Mouse (Mus musculus): ENCODE results near the gene Hoxb5.

The Hoxb5 gene

DNA sequence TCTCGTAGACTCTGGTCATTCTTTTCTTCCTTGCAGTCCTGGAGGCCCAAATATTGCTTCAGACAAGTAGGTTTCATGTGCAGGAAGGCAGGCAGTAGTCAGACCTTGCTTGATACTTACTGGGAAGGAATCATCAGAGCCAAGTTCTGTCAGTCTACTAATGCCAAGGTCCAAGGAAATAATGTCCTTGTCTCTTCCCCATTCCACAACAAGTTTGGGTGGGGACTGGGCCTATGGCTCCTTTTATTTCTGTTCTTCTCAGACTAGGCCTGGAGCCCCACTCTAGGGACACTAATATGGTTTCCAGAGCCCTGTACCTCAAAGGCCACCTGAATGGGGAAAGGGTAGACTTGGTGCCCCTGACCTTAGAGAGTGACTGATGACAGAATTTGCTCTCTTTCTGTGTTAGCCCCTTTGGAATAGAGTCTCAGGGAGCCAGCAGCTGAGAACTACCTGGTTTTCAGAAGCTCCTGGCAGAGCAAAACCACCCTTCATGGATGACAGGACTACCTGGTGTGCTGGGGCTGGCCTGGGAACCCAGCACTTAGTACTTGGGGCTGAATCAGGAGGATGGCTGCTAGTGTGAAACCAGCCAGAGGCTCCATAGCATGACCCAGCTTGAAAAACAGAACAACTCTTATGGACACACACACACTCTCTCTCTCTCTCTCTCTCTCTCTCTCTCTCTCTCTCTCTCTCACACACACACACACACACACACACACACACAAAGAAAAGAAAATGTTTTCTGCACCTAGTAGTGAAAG is 14.5 kb upstream of the Hoxb5 start:
- no peak for DNase-seq

DNA sequence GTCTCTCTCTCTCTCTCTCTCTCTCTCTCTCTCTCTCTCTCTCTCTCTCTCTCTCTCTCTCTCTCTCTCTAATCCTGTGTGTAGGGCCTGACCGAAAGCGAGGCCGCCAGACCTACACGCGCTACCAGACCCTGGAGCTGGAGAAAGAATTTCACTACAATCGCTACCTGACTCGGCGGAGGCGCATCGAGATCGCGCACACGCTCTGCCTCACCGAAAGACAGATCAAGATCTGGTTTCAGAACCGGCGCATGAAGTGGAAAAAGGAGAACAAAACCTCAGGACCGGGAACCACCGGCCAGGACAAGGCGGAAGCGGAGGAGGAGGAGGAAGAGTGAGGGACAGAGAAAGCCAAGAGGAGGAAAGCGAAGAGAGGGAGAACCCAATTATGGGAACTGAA is 13.8 kb upstream of the Hoxb5 start:
- no peak for DNase-seq

DNA sequence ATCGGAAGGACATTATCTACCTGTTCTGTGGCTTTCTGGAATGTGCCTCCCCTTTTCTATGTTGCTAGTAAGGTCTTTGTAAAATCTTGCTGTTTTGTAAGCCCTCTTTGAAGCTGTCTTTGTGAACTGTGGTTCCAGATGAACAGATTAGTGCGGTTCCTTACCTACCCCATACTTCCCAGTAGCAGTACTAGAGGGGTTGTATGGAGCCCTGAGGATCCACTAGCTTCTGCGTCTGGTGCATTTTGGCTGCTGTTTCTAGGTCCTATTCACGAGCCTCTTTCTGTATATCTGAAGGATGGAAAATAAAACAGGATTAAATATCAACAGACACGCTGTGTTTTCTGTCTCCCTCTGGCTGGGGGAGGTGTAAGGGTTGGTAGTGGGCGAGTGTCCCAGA is 13.3 kb upstream of the Hoxb5 start:
- no peak for DNase-seq

DNA sequence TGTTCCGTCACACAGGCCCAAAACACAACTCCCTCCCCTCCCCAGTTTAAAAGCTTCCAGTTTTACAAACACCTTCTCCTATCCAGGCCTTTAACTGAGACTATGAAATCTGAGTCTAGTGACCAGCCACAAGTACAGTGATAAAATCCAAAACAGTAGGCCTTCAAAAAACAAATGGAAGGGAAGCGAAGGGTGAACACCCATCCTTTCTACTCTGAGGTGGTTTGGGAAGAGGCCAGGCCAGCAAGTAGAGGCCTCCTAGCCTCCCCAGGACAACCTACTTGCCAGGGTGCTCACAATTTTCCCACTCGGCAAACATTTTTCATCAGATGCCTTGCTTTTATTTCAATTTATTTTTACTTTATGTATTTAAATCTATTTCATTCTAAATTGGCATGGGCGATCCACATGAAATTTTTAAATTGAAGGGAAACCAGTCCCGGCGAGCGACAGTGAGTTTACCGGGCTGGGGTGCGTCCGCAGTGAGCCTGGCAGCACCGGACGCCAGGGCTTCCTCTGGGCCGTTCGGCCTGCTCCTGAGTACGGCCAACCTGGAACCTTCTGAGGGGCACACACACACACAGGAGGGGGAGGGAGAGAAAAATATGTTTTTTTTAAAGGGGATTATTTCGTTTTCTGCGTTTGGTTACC is 12.3 kb upstream of the Hoxb5 start:
- no peak for DNase-seq

DNA sequence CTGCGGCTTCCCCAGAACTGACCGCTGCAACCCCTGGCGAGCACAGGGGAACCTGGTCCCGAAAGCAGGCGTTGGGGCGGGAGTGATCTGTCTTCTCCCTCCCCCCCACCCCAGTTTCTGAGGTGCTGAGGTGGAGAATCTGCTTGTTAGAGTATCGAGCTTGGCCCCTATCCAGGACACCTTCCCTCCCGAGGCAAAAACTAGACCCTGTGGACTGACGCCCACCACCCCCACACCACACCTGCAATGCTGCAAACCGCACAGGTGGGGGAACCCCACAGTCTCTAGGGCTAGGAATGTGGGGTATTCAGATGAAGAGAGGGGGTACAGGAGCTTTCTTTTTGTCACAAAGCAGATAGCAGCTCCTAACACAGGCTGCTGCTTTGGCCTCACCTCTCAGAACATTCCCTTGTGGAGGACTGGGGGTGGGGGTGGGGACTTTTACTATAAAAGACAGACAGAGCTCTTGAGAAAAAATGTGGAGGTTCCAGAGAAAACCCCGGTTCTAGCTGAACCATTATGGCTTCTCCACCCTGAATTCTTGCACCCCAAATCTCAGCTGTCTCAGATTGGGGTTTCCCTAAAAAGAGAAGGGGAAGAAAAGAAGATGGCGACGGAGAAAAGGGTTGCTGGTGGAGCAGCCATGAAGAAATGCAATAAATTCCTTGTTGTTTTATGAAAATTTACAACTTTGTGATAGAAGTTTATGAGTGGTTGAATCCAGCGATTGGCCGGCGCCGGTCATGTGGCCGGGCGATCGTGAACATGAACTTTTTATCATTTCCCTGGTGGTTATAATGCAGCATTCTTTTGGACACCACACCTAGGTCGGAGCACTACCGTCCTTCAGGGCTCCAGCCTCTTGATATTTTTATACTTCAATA is 11.2 kb upstream of the Hoxb5 start, which contains the start of gene Hoxb6:
TSS of gene Hoxb6 (plus strand) at position 796 of the 884 bp plus-strand sequence.
- no peak for DNase-seq

DNA sequence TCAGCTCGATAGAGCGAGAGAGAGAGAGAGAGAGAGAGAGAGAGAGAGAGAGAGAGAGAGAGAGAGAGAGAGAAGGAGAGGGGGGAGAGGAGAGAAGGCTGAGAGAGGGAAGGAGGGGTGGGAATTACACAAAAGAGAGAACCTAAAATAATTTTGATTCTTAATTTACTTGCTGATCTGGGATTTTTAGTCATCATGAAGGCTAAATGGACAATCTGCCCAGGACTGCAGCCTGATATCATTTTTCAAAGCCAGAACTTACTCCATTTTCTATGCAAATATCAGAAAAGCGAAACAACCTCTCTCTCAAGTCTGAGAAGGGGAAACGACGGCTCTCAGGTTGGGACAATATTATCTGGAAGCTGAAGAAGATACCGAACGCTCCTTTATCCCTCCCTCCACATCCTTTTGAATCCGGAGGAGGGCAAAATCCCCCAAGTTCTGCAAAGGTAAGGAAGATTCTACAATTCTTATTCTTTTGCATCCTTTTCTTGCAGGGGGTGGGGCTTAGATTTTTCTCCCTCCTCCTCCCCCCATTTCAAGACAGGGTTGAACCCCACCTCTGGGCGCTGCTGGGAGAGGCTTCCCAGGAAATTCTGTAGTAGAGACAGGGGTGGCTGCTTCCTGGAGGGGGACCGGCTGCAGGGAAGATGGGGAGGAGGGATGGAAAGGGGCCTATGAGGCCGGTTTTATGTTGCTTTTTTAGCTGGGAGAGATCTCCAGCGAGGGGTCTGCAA is 10.4 kb upstream of the Hoxb5 start:
- DNase-seq, result no peak

DNA sequence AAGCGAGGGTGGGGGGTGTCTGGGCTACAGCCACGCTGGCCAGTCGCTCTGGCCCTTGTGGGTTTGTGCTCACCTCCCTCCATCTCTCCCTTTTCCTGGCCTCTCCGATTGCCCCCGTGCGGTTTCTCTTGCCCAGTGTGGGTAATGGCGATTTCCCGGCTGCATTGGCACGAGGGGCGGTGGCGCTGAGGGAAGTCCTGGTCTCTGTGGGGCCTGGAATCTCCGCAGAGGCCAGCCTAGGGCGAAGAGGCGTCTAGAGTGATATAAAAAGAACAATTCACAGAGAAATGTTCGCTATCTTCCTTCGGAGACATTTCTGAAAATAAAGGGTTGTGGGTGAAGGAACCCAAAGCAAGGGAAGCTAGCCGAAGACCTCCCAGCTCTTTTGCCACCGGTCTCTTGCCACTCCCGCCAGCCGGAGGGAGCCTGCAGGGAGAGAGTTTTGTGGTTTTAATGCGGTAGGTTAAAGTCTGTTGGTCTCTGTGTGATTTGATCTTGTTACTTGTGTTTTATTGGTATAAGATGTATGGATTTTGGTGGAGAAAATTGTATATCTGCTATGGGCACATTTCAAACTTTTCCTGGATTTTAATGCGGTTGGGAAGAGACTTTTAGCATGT is 9.7 kb upstream of the Hoxb5 start:
- DNase-seq, result no peak

DNA sequence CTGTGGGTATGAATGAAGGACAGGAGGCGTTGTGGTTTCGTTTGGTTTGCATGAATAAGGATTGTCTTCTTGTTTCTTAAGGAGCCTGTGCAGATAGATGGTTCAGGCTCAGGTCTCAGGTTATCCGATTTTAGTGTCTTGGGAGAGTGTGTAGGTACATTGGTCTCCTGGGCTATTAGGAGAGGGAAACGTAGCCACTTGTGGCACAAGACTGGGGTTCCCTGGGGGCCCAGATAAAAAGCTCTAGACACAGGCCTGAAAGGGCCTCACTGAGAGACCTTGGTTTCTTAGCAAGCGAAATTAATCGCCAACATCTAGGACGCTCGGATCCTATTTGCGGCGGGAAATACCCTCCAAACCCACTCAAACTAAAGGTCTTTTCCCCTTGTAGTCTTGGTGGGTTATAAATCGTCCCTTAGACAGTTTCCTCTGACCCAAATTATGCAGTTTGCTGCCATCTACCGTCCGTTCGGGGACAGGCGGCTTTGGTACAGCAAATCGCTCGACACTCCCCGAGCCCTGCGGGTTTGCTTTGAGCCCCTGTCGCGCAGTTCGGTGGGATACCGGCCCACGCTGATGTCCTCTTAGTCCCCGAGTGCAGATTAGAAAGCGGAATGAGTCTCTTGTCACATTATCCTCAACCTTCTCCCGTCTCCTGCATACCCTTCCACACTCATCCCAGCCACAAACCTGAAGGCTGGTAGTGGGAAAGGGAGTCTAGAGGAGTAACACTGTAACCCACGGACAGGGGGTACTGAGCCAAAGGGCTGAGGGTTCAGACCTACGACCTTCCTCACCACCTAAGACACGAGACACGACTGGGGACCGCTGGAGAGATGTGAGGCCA is 8.7 kb upstream of the Hoxb5 start:
- peak; percentile 88 for DNase-seq

DNA sequence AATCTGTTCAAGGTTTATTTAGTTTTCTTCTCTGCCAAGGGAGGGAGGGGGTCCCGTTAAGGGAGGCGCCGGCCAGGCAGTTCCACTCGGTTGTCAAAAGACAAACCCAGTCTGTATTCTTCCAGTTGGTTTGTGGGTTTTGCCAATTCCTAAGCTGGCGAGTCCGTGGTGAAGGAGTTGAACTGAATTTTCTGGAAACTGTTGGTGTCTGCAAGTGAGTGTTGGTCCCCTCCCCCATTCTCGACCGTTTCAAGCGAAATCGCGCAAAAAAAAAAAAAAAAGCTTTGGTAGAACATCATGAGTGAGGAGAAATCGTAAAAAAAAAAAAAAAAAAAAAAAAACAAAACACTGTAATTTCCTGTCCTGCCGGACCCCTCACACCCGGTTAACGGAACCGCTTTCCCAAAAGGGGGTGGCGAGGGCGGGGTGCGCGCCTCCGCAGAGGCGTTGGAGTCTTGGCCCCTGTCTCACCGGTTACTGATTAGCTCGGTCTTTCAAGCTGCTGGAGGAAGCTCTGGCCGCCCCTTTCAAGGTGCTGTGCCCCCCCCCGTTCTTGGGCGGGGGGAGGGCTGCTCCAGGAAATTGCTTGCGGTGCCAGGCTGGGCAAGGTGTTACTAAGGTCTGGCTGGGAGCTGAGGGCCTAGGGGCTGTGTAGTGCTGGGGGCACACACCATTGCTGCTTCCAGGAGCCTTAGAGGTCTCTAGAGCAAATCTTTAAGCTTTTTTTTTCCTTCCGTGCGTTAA is 7.9 kb upstream of the Hoxb5 start:
- DNase-seq, result no peak

DNA sequence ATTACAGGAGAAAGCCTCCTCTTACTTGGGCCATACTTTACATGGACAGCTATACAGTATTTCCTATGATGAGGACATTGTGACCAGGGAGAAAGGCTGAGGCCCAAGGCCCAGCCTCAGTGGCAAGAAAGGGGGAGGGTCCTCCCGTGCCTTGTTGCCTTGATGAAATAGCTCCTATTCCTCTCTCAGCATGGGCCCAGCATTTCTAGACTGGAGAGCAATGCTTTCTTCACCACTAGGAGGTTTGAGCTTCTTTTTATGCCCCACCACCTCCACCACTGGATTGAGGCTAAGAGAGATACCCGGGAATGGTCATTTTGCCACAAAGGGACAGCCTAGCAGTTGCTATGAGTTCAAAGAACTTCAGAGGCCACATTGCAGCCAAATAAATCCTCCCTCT is 6.1 kb upstream of the Hoxb5 start:
- DNase-seq, result no peak

DNA sequence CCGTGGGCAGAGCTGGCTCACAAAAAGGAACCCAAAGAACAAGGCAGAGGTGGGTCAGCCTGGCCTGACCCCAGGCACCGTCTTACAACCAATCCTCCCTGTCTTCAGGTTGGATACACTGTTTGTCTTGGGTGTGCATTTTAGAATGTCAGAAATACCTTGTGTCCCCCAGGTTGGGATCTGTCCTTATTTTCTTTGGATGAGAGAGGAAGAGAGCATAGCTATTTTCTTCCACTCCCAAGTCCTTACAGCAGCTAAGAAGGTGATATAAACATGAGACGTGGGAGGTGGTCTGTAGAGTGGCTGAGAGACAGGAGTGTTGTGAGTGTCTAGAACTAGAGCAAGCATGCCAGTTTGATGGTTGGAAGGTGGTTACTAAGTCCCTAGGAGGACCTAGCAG is 5.7 kb upstream of the Hoxb5 start:
- no peak for DNase-seq

DNA sequence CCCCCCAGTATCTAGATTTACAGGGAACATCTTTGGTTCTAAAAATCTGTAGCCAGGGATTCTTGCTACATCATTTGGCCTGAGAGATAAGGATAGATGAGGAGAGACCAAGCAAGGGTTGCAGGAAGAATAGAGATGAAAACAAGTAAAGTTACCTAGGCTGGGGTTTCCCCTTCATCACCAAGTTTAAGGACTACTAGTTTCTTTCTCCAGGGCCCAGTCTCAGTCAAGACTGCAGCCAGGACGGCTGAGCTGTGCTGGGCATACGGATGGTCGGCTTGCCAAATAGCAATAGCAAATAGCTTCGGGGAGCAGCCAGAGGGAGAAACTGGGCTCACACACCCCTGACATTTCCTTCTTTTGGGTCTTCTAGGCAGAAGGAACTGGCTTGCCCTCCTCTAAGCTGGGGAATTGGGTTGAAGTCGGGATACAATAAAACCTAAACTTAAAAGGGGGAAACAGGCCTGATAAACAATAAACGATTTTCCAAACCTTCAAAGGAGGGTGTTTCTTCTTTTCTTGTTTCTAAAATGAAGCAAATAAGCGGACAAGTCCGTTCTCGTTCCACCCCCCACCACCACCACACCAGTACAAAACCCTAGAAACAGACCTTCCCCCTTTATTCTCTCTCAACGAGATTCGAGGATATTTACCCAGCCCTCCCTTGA is 5.0 kb upstream of the Hoxb5 start:
- DNase-seq, result no peak

DNA sequence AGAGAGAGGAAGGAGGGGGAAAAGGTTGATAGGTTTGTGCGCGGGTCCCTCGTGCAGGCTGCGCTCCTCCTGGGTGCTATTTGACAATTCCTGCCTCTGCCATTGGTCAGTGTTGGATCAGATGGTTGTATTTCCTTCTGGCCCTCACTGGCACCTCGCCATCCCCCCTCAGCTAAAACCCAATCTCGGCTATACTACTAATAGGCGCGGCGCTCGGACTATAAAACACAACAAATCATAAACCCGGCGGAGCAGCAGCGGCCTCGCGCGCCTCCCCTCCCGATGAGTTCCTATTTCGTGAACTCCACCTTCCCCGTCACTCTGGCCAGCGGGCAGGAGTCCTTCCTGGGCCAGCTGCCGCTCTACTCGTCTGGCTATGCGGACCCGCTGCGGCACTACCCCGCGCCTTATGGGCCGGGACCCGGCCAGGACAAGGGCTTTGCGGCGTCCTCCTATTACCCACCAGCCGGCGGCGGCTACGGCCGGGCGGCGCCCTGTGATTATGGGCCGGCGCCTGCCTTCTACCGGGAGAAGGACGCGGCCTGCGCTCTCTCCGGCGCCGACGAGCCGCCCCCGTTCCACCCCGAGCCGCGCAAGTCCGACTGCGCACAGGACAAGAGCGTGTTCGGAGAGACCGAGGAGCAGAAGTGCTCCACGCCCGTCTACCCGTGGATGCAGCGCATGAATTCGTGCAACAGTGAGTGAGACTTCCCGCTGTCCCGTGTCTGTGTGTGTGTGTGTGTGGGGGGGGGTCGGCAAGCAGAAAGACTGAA is 4.1 kb upstream of the Hoxb5 start:
- no peak for DNase-seq

DNA sequence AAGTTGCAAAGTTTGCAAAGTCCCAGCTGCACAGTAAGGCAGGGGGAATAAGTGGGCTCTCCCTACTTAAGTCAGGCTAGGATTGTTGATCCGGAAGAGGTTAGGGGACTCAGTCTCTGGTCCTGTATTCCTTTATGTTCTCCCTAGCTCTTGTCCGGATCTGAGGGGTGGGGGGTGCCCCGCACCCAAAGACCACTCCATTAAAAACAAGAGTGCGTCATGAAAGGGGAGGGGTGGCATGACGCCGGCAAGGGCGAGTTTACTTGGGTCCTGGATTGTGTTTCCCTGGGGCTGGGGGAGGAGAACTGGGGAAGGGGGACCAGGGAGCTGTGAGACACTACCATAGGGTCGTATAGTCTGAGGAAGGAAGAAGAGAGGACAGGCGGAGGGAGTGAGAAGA is 3.4 kb upstream of the Hoxb5 start:
- DNase-seq, result no peak

DNA sequence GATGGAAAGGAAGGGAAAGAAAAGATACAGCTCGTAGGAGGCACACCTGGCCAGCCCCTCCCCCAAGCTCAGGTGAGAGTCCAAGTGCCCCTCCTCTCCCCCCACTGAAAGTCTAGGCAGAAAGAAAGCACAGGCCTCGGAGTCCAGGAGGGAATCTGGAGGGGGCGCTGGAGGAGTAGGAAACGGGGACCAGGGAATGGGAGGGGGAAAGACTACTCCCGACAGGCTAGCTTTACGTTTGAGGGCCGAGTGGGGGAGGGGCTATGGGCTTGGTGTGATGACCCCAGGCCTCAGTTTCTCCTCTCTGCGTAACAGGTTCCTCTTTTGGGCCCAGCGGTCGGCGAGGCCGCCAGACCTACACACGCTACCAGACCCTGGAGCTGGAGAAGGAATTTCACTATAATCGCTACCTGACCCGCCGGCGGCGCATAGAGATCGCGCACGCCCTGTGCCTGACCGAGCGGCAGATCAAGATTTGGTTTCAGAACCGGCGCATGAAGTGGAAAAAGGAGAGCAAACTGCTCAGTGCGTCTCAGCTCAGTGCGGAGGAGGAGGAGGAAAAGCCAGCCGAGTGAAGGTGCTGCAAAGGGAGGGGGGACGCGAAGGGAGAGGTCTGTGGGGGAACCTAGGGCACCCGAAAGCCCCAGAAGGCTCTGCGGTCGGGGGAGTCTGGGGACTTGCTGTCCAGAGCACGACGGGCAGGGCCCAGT is 2.6 kb upstream of the Hoxb5 start:
- no peak for DNase-seq

DNA sequence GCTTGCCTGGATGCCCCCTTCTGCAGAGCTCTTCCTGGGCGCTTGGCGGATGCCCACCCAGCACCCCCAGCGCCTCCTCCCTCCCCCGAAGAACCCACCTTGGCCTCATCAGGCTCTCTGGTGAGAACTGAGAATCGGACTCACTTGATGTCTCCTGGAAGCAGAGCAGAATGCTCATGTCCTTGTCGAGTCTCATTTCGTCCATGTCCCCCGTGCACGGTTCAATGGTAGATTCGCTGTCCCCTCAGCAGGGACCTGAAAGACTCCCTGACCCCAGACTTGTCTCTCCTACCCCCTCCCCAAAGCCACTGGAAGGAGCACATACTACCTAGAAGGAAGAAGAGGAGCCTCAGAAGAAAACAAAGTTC is 2.1 kb upstream of the Hoxb5 start:
- DNase-seq, result no peak

DNA sequence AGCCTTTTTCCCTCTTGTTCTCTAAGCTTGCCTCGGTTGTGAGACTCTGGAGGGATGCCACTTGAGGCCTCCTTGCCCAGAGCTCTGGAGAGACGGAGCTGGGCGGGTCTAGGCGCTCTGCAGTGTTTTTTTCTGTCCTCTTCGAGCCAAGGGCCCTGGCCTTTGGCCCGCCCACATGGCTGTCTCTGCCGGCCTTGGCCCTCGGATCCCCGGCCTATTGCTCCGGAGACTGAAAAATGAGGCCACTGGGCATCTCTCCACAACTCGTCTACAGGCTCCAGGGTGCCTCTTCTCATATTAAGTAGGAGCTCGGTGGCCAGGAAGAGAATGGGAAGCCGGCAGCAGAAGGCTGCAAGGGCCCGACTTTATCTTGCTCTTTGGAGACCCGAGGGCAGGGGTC is 1.3 kb upstream of the Hoxb5 start:
- DNase-seq, result no peak

DNA sequence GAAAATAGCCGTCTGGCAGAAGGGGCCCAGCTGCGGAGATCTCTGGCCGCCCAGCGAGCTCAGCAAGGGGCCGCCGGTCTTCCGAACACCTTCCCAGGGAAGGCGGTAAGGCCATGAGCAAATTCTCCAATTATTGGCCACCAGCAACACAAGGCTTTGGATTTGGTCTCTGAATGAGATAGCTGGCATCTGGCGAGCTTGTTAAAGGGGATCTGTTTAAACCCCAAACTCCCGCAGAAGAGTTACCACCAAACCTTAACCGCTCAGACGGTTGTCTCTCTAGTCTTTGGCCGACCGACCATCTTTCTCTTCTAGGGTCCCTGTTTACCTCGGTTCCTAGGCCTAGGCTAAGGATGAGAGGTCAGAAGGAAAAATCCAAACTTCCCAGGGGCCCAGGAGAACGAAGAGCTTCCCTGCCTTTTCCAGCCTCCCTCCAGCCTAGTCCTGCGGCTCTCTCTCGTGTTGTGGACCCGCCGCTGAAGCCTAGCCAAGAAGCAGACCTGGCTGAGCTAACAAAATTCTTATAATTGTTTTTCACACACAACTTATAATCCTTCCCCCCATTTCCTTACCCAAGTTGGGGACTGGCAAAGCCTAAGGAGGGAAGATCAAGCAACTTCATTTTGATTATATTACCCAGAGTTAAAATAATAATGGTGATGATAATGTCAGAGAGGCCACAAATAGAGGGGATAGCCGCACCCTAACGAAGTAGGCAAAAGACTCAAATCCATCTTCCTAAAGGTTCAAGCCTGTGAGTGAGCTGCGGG is 570 bp upstream of the Hoxb5 start:
- DNase-seq, result no peak
